Mouse (Mus musculus): ENCODE results near the gene Slc7a8. TPM values are rescaled to one million over a fixed set of nuclear protein-coding genes. Genes with fewer than 3 reads are reported as not detected.
"Not testable (repeated sequence)": the region's sequence is repeated elsewhere in the genome, so short reads cannot be mapped to it uniquely, and the experiment has no call there.

The Slc7a8 gene
- total RNA-seq, 2 experiments from 2014 or later, result 0.13 TPM; not detected in 1

DNA sequence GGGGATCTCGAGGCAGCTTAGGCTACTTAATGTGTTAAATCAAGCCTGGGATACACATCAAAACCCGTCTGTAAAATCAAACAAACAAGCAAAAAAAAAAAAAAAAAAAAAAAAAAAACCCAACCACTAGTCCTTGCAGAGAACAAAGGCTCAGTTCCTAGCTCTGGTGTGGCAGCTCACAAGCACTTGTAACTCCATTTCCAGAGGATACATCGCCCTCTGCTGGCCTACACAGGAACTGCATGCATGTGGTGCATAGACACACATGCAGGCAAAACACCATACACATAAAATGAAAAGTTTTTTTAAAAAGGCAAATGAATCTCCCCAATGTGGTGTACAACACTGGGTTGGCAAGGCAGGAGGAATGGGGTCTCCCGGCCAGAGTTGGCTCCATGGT, 4.2 kb upstream of the Slc7a8 start:
- ATAC-seq (replicated peaks; ENCODE audit: low FRiP score, low TSS enrichment, poor library complexity, severe bottlenecking), result 0 out of 2 replicates have a peak, but pooled peaks have one; percentile 45

DNA sequence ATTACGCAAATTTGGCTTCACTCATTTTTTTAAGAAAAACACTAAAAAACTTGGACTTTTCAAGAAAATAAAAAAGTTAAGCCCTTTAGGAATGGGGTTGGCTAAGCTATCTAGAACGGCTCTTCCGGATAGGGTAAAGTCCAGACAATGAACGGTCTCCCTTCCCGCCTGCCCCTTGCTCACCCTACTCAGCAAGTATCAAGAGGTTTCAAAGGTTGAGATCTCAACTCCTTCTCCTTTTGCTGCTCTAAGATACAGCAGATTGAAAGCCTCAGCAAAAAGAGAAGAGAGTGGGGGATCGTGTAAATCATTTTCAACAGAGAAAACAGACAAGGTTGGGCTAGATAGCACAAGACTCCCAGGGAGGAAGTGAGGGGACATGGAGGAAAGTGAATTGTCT, 1.2 kb upstream of the Slc7a8 start:
- ATAC-seq (replicated peaks; ENCODE audit: low FRiP score, low TSS enrichment, poor library complexity, severe bottlenecking), result no peak

DNA sequence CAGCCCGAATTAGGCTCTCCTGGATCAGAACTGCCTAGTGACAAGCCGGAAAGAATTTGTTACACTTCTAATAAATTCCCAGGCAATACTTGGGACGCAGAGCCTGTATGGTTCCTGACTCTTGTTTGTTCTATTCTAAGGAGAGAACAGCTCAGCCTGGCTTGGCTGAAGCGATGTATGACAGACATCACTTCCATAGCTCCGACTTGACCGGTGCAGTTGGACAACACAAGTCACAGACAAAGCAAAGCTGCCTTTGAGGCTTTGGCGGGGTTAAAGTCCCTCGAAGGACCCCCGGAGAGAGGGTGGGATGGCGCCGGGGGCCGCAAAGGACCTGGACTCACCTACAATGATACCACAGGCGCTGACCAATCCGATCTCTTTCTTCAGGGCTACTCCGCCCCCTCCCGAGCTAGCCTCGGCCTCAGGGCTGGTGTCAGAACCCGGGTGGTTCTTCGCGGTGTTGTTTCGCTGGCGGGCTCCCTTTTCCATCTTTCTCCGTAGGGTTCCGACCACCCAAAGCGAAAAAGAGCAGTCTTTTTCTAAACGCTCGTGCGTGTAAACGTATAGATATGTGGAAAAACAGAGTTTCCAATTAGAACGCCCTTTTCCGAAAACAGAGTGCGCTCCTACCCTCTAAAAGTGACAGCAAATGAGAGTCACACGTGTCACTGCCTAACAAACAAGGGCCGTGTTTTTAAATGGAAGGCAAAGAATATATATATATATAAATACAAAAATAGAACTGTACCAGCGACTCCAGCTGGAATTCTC, 723 bp downstream of the Slc7a8 start:
- ATAC-seq (replicated peaks; ENCODE audit: low FRiP score, low TSS enrichment, poor library complexity, severe bottlenecking), result peak; percentile 52; the same call in 1 of the 2 replicates

DNA sequence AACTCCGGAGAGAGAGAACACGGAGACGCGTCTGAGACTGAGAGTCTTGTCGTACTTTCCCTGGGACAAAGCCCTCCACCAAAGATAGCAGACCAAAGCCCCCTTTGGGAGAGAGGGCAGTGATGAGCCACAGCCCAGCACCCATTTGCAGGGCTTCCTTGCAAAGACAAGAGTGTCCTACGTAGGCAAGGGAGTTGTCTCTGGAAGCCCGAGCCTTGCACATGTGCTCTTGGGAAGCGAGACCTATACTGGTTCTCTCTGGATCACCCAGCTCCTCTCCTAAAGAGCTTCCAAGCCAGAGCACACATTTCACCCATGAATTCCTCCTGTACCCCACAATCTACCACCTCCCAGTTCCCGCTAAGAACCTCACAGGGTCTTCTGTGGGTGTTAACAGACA, 1.7 kb downstream of the Slc7a8 start:
- ATAC-seq (replicated peaks; ENCODE audit: low FRiP score, low TSS enrichment, poor library complexity, severe bottlenecking), result no peak

DNA sequence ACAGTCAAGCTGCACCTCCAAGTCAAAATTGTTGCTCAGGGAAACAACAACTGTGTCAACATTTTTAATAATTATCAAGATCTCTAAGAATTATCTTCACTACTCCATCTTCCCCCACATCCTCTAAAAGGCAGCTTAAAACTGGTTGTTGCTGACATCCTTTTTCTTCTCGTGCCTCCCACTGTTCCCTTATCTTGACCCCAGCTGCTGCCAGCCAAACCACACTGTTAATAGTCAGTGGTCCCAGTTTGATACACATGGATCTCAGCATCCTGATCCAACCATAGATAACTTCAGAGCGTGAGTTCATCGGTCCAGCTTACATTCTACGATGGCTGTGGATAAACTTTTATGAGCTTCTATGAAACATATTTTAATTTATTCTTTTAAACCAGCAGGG, 3.9 kb downstream of the Slc7a8 start:
- no peak for ATAC-seq (replicated peaks; ENCODE audit: low FRiP score, low TSS enrichment, poor library complexity, severe bottlenecking)

DNA sequence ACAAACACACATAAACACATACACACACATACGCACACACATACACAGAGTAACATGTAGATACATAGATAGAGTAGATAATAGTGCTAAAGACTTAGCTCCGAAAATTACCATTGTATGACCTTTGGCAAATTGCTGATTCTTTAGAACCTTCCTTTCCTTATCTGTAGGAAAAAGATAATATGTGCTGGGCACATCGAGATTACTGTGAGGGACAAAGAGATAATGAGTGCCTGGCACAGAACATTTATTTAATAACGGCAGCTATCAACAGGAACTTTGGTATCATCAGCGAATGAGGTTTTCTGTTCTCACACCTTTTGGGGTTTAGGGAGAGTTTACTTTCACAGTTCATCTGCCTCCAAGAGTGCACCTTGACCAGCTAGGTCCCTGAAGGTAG, 5.0 kb downstream of the Slc7a8 start:
- no peak for ATAC-seq (replicated peaks; ENCODE audit: low FRiP score, low TSS enrichment, poor library complexity, severe bottlenecking)

DNA sequence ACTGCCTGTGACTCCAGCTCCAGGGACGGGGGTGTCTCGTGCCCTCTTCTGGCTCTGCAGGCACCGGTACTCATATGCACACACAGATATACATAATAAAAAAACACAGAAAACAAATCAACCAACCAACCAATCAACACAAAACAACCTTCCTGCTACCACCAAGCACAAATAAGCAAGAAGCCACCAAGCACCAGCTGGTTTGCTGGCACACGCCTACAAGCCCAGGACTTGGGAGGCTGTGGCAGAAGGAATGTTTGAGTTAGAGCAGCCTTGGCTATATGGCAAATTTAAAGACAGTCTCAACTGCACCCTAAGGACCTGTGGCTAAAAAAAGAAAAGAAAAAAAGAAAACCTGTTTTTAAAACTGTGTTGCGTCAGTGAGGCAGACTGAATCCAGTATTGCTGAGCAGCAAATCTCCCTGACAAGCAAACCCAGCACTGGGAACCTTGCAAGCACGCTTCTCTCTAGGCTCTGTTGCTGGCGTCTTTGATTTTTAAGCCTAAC, 6.2 kb downstream of the Slc7a8 start:
- no peak for ATAC-seq (replicated peaks; ENCODE audit: low FRiP score, low TSS enrichment, poor library complexity, severe bottlenecking)

DNA sequence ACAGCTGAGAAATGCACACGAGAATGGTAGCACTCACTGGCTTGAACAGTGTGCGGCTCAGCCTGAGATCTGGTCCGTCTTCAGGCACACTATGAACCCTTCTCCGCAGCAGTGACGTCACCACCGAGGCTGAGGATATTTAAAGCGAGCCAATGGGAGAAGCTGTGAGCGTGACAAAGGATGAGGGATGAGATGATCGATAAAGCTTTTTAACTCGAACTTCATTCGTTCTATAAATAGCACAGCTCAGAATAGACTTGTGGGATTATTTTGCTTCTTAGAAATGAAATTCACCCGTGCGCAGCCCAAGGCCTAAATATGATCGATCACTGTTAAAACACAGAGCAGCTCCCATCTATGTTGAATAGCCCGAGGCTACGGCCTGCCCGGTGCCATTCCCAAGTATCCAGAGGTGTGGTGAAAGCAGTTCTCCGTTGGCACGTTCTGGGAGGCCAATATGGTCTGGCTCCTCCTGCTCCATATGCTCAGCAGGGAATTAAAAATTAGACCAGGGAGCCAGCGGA, 9.4 kb downstream of the Slc7a8 start:
- no peak for ATAC-seq (replicated peaks; ENCODE audit: low FRiP score, low TSS enrichment, poor library complexity, severe bottlenecking)

DNA sequence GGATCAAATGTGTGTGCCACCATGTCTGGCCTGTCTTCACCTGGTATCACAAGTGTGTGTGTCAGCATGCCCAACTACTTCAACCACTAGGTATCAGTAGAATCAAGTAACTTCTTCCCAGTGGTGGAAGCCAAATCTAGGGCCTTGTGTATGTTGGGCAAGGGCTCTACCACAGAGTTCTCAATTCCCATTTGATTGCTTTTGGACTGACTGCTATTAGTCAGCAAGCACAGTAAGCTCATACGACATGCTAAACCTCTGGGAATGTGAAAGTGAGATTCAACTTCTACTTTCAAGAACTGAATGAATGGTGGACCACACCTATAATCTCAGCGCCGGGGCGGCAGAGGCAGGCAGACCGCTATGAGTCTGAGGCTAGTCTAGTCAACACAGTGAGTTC, 11.4 kb downstream of the Slc7a8 start:
- no peak for ATAC-seq (replicated peaks; ENCODE audit: low FRiP score, low TSS enrichment, poor library complexity, severe bottlenecking)

DNA sequence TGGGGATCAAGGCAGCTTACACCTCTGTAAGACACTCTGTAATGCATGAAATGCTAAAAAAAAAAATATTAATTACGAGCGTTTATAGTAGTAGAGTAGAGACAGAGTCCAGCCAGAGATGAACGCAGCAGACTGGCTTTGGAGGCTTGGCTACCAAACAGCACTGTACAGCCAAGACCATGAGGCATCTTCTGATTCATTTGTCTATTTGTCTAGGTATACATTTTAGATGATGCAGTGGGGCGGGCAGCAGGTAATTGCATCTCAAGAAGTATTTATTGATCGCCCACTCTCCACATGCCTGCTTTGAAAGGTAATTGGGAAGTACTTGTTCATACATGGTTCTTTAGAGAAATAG, 12.7 kb downstream of the Slc7a8 start:
- ATAC-seq (replicated peaks; ENCODE audit: low FRiP score, low TSS enrichment, poor library complexity, severe bottlenecking), result no peak

DNA sequence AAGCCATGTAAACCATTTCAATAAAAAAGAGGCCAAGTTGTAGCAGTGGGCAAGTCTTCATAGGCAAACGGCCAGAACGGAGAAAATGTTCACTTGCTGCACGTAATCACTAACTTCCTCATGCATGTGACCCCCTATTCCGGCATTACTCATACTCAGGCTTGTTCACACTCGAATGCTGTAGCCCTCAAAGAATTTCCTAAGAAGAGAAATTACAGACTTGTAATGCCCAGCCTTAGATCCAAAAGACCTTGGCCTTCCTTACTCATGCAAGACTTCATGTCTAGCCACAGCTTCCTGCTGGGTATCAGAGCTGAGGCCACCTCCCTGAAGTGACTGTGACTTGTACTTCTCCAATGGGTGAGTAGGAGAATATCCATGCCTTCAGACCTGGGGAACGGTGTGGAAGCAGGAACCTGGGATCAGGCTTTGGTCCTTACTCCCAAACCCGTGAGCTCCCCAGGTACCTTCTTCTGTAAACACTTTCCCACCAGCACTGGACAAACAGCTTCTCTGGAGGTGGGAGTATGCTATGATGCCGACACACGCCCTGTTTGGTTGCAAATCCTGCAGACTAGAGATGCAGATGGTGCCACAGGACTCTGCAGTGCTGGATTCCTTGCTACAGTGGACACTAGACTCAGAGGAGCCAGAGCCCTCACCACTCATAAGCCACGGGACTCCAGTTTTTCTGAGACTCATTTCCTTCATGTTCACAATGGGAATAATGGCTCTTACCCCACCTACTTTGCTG, 13.3 kb downstream of the Slc7a8 start:
- ATAC-seq (replicated peaks; ENCODE audit: low FRiP score, low TSS enrichment, poor library complexity, severe bottlenecking), result no peak

DNA sequence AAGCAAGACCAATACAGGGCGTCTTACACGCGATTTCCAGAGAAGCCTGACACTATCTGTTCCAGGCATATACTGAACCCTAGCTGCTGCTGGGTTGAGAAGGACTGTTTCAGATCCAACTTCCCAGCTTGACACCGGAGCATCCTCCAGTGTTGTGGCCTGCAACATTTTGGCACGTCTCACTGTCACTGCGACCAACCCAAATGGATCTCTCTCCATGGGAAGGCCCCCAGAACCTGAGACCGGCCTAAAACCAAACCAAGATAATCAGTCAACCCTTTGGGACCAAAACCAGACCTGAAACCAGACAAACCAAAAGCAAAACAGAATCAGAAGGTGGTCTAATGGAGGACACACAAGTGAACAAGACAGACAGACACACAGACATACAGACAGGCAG, 14.8 kb downstream of the Slc7a8 start:
- not testable (repeated sequence) for ATAC-seq (replicated peaks; ENCODE audit: low FRiP score, low TSS enrichment, poor library complexity, severe bottlenecking)

DNA sequence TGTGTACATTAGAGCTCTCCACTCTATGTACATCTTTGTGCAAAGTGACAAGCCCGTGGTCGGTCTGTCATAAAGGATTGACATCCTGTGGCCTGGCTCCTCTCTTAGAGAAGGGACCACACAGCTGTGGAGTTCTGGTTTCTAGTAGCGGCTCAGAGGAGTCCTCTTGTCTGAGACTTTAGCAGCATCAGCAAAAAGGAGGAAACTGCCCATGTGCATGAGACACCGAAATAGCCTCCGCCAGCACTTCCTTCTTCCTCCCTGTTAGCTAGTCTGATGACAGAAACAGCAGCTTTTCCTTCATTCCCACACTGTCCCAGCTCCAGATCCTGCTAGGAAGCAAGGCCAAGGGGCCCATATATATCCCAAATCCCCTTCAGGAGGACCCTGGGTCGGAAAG, 25.4 kb downstream of the Slc7a8 start:
- no peak for ATAC-seq (replicated peaks; ENCODE audit: low FRiP score, low TSS enrichment, poor library complexity, severe bottlenecking)

DNA sequence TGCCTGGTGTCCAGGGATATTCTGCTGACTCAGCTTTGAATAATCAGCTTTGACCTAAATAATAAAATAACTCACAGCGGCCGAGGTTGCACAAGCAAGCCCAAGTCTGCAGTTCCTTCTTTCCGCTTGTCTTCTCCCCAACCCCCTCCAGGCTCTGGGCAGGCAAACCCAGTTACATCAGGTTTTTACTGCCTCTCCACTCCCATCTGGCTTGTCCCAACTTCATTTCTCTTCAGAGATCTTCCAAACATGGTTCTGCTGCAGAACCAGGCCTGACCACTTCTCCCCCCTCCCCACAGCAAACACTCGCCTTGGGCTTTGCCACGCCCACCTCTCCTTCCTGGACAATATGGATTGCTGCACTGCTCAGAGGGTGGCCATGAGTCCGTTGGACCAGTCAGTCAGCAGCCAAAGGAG, 27.1 kb downstream of the Slc7a8 start:
- ATAC-seq (replicated peaks; ENCODE audit: low FRiP score, low TSS enrichment, poor library complexity, severe bottlenecking), result no peak

DNA sequence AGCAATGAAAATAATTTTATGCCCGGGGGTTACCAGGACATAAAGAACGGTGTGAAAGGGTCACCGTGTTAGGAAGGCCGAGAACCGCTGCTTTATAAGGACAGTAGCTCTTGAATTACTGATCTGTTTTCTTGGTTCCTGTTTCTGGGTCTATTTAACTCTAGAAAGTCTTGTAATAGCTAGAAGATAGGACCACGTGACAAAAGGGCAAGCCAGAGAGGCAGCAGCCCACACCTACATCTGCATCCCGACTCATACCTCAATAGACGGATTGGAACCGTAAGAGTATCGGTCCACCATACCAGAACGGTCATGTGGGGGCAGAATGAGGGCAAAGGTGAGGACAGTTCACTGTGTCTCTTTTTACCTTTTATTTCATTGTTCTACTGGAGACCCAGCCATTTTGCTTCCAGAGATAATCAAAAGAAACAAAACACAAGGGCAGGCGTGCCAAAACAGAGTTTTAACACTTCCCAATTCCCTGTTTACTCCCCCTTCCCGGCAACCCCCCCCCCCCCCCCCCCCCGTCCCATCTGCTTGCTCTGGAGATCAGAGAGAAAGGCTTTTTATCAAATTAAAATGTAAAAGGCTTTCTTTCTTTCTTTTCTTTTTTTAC, 27.7 kb downstream of the Slc7a8 start:
- ATAC-seq (replicated peaks; ENCODE audit: low FRiP score, low TSS enrichment, poor library complexity, severe bottlenecking), result no peak

DNA sequence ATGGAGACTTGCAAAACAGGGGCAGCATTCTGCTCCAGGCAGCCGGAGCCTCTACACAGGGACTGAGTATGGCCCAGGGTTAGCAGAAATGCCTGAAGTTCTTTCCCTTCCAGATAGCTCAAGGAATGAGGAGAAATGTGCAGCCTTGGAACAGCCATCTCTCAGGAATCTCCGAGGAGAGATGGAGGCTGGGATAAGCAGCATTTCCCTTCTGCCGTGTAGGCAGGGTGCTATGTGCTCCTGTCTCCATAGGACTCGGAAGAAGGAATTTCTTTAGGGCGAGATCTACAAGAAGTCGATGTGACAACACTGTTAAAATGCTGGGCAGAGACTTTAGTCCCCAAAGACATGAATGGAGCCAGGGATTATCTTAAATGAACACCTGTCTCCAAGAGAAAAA, 28.8 kb downstream of the Slc7a8 start:
- no peak for ATAC-seq (replicated peaks; ENCODE audit: low FRiP score, low TSS enrichment, poor library complexity, severe bottlenecking)

DNA sequence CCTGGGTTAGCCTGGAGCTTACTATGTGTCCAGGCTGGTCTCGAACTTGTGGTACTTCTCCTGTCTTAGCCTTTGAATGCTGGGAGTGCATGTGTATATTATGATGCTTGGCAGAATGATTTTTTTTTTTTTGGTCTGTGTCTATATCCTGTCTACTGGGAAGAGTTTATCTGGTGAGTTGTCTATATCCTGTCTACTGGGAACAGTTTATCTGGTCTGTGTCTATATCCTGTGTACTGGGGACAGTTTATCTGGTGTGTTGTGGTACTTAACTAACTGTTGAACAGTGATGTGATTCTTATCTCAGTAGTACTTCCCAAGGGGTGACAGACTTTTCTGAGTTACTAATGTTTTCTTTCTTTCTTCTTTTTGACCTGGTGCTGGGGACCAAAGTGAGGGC, 30.0 kb downstream of the Slc7a8 start:
- no peak for ATAC-seq (replicated peaks; ENCODE audit: low FRiP score, low TSS enrichment, poor library complexity, severe bottlenecking)

DNA sequence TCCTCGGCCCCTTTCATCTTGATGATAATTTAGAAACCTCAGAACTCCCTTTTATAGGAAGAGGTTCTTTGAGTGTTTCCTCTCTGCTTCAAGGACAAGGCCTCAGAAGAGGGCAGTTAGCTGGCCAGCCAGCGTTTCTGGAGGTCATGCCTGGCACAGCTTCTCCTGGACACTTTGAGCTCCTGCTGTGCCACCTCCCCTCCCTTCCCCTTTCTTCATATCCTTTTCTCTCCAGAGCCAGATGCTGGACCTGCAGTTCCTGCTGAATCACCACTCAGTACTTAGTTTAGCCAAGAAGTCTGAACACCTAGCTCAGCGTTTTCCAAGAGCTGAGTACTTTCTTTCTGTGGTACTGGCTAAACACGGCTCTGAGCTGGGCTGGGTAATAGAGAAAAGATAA, 32.5 kb downstream of the Slc7a8 start:
- ATAC-seq (replicated peaks; ENCODE audit: low FRiP score, low TSS enrichment, poor library complexity, severe bottlenecking), result no peak

DNA sequence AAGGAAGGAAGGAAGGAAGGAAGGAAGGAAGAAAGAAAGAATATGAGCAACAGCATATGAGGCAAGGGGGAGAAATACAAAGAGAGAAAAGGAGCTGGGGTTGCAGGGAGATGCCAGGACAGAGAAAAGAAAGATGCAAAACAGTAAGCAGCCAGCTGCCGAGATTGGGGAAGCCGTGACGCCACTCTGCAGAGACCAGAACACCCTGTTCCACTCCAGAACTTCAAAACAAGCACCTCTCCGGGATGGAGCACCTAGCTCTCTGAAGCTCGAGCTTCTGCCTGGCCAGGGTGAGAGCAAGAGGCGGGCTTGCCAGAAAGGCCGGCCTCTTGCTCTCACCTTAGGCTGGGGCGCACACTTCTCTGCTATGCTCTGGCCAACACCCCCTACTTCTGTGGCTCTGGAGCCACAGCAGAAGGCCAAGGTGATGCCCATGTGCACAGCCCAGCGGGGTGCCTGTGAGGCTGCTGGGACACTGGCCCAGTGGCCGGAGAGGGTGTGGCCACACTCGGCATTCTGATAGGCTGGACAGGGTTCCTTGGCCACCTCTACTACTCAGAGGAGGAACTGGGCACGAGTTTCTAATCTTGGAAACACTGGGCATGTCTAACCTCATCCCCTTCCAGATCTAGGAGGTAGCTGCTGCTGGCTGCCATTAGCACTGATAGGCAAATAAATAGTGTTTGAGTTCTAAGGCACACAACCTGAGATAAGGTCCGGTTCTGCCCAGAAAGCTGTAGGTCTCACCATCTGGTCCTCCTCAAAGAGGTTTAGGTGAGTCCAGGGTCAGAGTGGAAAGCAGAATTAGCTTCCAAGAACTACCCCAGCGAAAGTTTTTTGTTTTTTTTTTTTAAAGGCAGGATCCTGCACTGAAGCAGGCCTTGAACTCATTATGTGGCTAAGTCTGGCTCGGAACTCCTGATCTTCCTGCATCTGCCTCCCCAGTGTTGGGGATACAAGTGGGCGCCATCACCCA, 33.5 kb downstream of the Slc7a8 start:
- ATAC-seq (replicated peaks; ENCODE audit: low FRiP score, low TSS enrichment, poor library complexity, severe bottlenecking), result no peak

Measured in megakaryocyte-erythroid progenitor cell, adult 5-6 weeks (primary cell).